Mouse (Mus musculus) megakaryocyte-erythroid progenitor cell, adult 5-6 weeks (primary cell): Measurements from ENCODE around the gene Tulp3. TPM values are rescaled to one million over a fixed set of nuclear protein-coding genes. Genes with fewer than 3 reads are reported as not detected.

Experiments used
- ATAC-seq: replicated peaks from 2 replicates; pipeline ENCODE4 v1.8.0; 2016; ENCODE audit warnings: mild to moderate bottlenecking, inconsistent platforms; ENCODE audit not compliant: severe bottlenecking, poor library complexity, low FRiP score, low TSS enrichment
- total RNA-seq, 2 experiments: library from RNA; stranded (forward) in 1 of 2; stranded (reverse) in 1 of 2; fragments of 200-1000, 215-1000 nt in 1 of 2; fragments of >200 nt in 1 of 2; fragmentation: Nextera tagmentation in 1 of 2; gene quantifications; 2 replicates each; pipeline ENCODE4 v1.2.3; 2014 to 2017

Gene Tulp3
- total RNA-seq, 2 experiments from 2014 or later, result 0.33 to 0.47 TPM

GRCm38 (mm10) chr6:128300134-128301001 is 55.3 kb downstream of the Tulp3 start, which contains the start of gene Tead4:
Gene Tead4, minus strand, starts transcription at chr6:128300823.
- ATAC-seq, result peak; percentile 59

GRCm38 (mm10) chr6:128299292-128300133 is 56.1 kb downstream of the Tulp3 start:
- no peak for ATAC-seq

- ATAC-seq, result no peak
Observed at GRCm38 (mm10) chr6:128298246-128298645, 57.4 kb downstream of the Tulp3 start.

- no peak for ATAC-seq
Observed at GRCm38 (mm10) chr6:128296750-128297393, 58.8 kb downstream of the Tulp3 start.

GRCm38 (mm10) chr6:128295876-128296749 is 59.5 kb downstream of the Tulp3 start:
- no peak for ATAC-seq

GRCm38 (mm10) chr6:128291284-128291683 is 64.4 kb downstream of the Tulp3 start:
- ATAC-seq, result no peak

GRCm38 (mm10) chr6:128288681-128289080 is 67.0 kb downstream of the Tulp3 start:
- ATAC-seq, result no peak

- ATAC-seq, result peak; percentile 75
Observed at GRCm38 (mm10) chr6:128285792-128286430, 69.7 kb downstream of the Tulp3 start.

- no peak for ATAC-seq
Observed at GRCm38 (mm10) chr6:128282126-128282525, 73.5 kb downstream of the Tulp3 start.

- ATAC-seq, result no peak
Observed at GRCm38 (mm10) chr6:128280472-128281145, 75.0 kb downstream of the Tulp3 start.

GRCm38 (mm10) chr6:128279608-128280007 is 76.0 kb downstream of the Tulp3 start:
- no peak for ATAC-seq

- ATAC-seq, result no peak
Observed at GRCm38 (mm10) chr6:128279099-128279498, 76.6 kb downstream of the Tulp3 start.

- ATAC-seq, result no peak
Observed at GRCm38 (mm10) chr6:128277132-128278085, 78.2 kb downstream of the Tulp3 start.

- ATAC-seq, result no peak
Observed at GRCm38 (mm10) chr6:128276349-128276748, 79.3 kb downstream of the Tulp3 start.

- ATAC-seq, result no peak
Observed at GRCm38 (mm10) chr6:128275506-128276064, 80.1 kb downstream of the Tulp3 start.

GRCm38 (mm10) chr6:128273507-128273906 is 82.1 kb downstream of the Tulp3 start:
- no peak for ATAC-seq

- ATAC-seq, result no peak
Observed at GRCm38 (mm10) chr6:128272754-128273153, 82.9 kb downstream of the Tulp3 start.
